Mouse (Mus musculus) erythroblast, embryonic 14.5 days (primary cell): ENCODE results near the gene Actbl2.

ENCODE experiments used
- GATA1 ChIP-seq: IDR thresholded peaks from 2 replicates; pipeline ENCODE4 v1.6.1; 2012; ENCODE audit warnings: low read length, inconsistent platforms, mixed read lengths
- TAL1 ChIP-seq: IDR thresholded peaks from 3 replicates; pipeline ENCODE4 v1.6.1; 2012; ENCODE audit warnings: low read length, inconsistent platforms, mixed read lengths

- TF ChIP-seq GATA1 = no peak
- TF ChIP-seq TAL1 = no peak
Measured at GRCm38 (mm10) chr13:111210649-111211378, 44.0 kb upstream of the Actbl2 start.
